Mouse (Mus musculus) layer of hippocampus, adult 2 months (tissue): ENCODE measurements around the gene BC049715. TPM values are rescaled to one million over a fixed set of nuclear protein-coding genes. Genes with fewer than 3 reads are reported as not detected.
A peak's percentile ranks its signal among the peaks of the same experiment; 100 is the strongest.
"Not testable (repeated sequence)": the region's sequence is repeated elsewhere in the genome, so short reads cannot be mapped to it uniquely, and the experiment has no call there.

ENCODE experiments used
- DNase-seq, 2 experiments: peaks; one replicate each; pipeline ENCODE4 v3.0.0; 2022; ENCODE audit warnings: low spot score in 2 of 2
- H3K27ac ChIP-seq: fragments of 200-600 bp; 2 replicates; pipeline ENCODE4 v1.8.1; 2022
- H3K4me3 ChIP-seq: fragments of 200-600 bp; 2 replicates; pipeline ENCODE4 v1.8.1; 2022; ENCODE audit warnings: mild to moderate bottlenecking
- CTCF ChIP-seq: fragments of 200-600 bp; conservative IDR thresholded peaks from 2 replicates; pipeline ENCODE4 v1.8.1; 2022; ENCODE audit warnings: antibody characterized with exemption, mild to moderate bottlenecking, moderate library complexity
- long read RNA-seq, 2 experiments: library from polyadenylated mRNA; stranded (forward); transcript quantifications; one replicate each; pipeline ENCODE4 v2.0.0; 2021; ENCODE audit warnings: borderline mapping rate in 2 of 2
- total RNA-seq, 2 experiments: library from RNA; stranded (reverse); gene quantifications; 2 replicates each; pipeline ENCODE4 v1.2.3; 2021

Gene BC049715
- 1 to 10 TPM; 3.8 to 5.4 TPM for total RNA-seq
- long read RNA-seq, experiment 1, partial matches to known transcripts, result 0 of 1 reads
- long read RNA-seq, experiment 1, other reads (novel, unspliced or antisense), result 1 of 1 reads
- long read RNA-seq, experiment 2, result 0 reads

- no peak for DNase-seq
- Histone ChIP-seq H3K27ac (peak within 1 kb of the TSS; percentile 97), H3K4me3 (peak within 1 kb of the TSS; percentile 93)
- TF ChIP-seq CTCF, result no peak
Observed at GRCm38 (mm10) chr6:136827516-136827880, at the start of gene BC049715. Gene BC049715 (plus strand): TSS chr6:136827626.

GRCm38 (mm10) chr6:136781377-136781986 is 45.9 kb upstream of the BC049715 start, which contains the start of gene Gucy2c:
Gene Gucy2c (minus strand): TSS chr6:136781765.
- H3K27ac ChIP-seq, result no peak within 1 kb of the TSS
- TF ChIP-seq CTCF, result no peak
- H3K4me3 ChIP-seq, result no peak within 1 kb of the TSS
- DNase-seq, result no peak

- TF ChIP-seq CTCF, result no peak
- no peak overlapping the region for H3K27ac ChIP-seq
- H3K4me3 ChIP-seq, result no peak overlapping the region
- no peak for DNase-seq
Observed at GRCm38 (mm10) chr6:136782146-136782545, 45.3 kb upstream of the BC049715 start.

GRCm38 (mm10) chr6:136782761-136783160 is 44.7 kb upstream of the BC049715 start:
- Histone ChIP-seq H3K4me3 (no peak overlapping the region), H3K27ac (no peak overlapping the region)
- TF ChIP-seq CTCF, result no peak
- DNase-seq, result peak in 1 of 2 experiments; percentile 42

GRCm38 (mm10) chr6:136789391-136789971 is 37.9 kb upstream of the BC049715 start:
- no peak for DNase-seq
- H3K27ac ChIP-seq, result no peak overlapping the region
- H3K4me3 ChIP-seq, result no peak overlapping the region
- no peak for TF ChIP-seq CTCF

- Histone ChIP-seq H3K4me3 (no peak overlapping the region), H3K27ac (no peak overlapping the region)
- no peak for TF ChIP-seq CTCF
- DNase-seq, result no peak
Observed at GRCm38 (mm10) chr6:136792884-136793758, 34.3 kb upstream of the BC049715 start.

- DNase-seq, result no peak
- no peak overlapping the region for H3K4me3 ChIP-seq
- no peak for TF ChIP-seq CTCF
- no peak overlapping the region for H3K27ac ChIP-seq
Observed at GRCm38 (mm10) chr6:136793831-136794525, 33.4 kb upstream of the BC049715 start.

- Histone ChIP-seq H3K27ac (no peak overlapping the region), H3K4me3 (no peak overlapping the region)
- TF ChIP-seq CTCF, result no peak
- DNase-seq, result no peak
Observed at GRCm38 (mm10) chr6:136795110-136795509, 32.3 kb upstream of the BC049715 start.

- Histone ChIP-seq H3K27ac (no peak overlapping the region), H3K4me3 (no peak overlapping the region)
- no peak for DNase-seq
- TF ChIP-seq CTCF, result no peak
Observed at GRCm38 (mm10) chr6:136795850-136796249, 31.6 kb upstream of the BC049715 start.

- not testable (repeated sequence) for H3K27ac ChIP-seq, H3K4me3 ChIP-seq, DNase-seq
Observed at GRCm38 (mm10) chr6:136797874-136798693, 29.3 kb upstream of the BC049715 start.

- H3K4me3 ChIP-seq, result no peak overlapping the region
- no peak for DNase-seq
- no peak overlapping the region for H3K27ac ChIP-seq
- no peak for TF ChIP-seq CTCF
Observed at GRCm38 (mm10) chr6:136800710-136801109, 26.7 kb upstream of the BC049715 start.

- no peak for TF ChIP-seq CTCF
- H3K4me3 ChIP-seq, result no peak overlapping the region
- H3K27ac ChIP-seq, result no peak overlapping the region
- DNase-seq, result no peak
Observed at GRCm38 (mm10) chr6:136801274-136801673, 26.2 kb upstream of the BC049715 start.
